Mouse (Mus musculus): ENCODE data around the gene Ddc.
A peak's percentile ranks its signal among the peaks of the same experiment; 100 is the strongest.

Ddc gene

GRCm38 (mm10) chr11:11826475-11826874 is 71.5 kb downstream of the Ddc start:
- DNase-seq (ENCODE audit: extremely low spot score, low read depth, low spot score) = no peak

- DNase-seq (ENCODE audit: extremely low spot score, low read depth, low spot score) = no peak
Measured at GRCm38 (mm10) chr11:11825670-11826069, 72.3 kb downstream of the Ddc start.

GRCm38 (mm10) chr11:11824970-11825635 is 72.8 kb downstream of the Ddc start:
- no peak for DNase-seq (ENCODE audit: extremely low spot score, low read depth, low spot score)

GRCm38 (mm10) chr11:11823980-11824911 is 73.7 kb downstream of the Ddc start:
- DNase-seq (ENCODE audit: extremely low spot score, low read depth, low spot score) = no peak

- no peak for DNase-seq (ENCODE audit: extremely low spot score, low read depth, low spot score)
Measured at GRCm38 (mm10) chr11:11822181-11823095, 75.5 kb downstream of the Ddc start.

GRCm38 (mm10) chr11:11821387-11821975 is 76.5 kb downstream of the Ddc start:
- no peak for DNase-seq (ENCODE audit: extremely low spot score, low read depth, low spot score)

GRCm38 (mm10) chr11:11820737-11821136 is 77.2 kb downstream of the Ddc start:
- no peak for DNase-seq (ENCODE audit: extremely low spot score, low read depth, low spot score)

GRCm38 (mm10) chr11:11820251-11820650 is 77.7 kb downstream of the Ddc start:
- DNase-seq (ENCODE audit: extremely low spot score, low read depth, low spot score) = peak; percentile 99

GRCm38 (mm10) chr11:11819206-11819605 is 78.7 kb downstream of the Ddc start:
- DNase-seq (ENCODE audit: extremely low spot score, low read depth, low spot score) = no peak

- no peak for DNase-seq (ENCODE audit: extremely low spot score, low read depth, low spot score)
Measured at GRCm38 (mm10) chr11:11818797-11819196, 79.1 kb downstream of the Ddc start.

- no peak for DNase-seq (ENCODE audit: extremely low spot score, low read depth, low spot score)
Measured at GRCm38 (mm10) chr11:11815737-11816136, 82.2 kb downstream of the Ddc start.

GRCm38 (mm10) chr11:11811906-11812480 is 86.0 kb downstream of the Ddc start:
- DNase-seq (ENCODE audit: extremely low spot score, low read depth, low spot score) = no peak

GRCm38 (mm10) chr11:11809404-11810175 is 88.4 kb downstream of the Ddc start:
- no peak for DNase-seq (ENCODE audit: extremely low spot score, low read depth, low spot score)

GRCm38 (mm10) chr11:11808820-11809403 is 89.0 kb downstream of the Ddc start, which contains the start of gene Fignl1:
Fignl1 (minus strand) TSS chr11:11808962.
- DNase-seq (ENCODE audit: extremely low spot score, low read depth, low spot score) = no peak

- no peak for DNase-seq (ENCODE audit: extremely low spot score, low read depth, low spot score)
Measured at GRCm38 (mm10) chr11:11808035-11808819, 89.7 kb downstream of the Ddc start.

GRCm38 (mm10) chr11:11805951-11806350 is 92.0 kb downstream of the Ddc start:
- DNase-seq (ENCODE audit: extremely low spot score, low read depth, low spot score) = no peak

GRCm38 (mm10) chr11:11804421-11804820 is 93.5 kb downstream of the Ddc start:
- DNase-seq (ENCODE audit: extremely low spot score, low read depth, low spot score) = no peak

- DNase-seq (ENCODE audit: extremely low spot score, low read depth, low spot score) = no peak
Measured at GRCm38 (mm10) chr11:11801067-11801466, 96.9 kb downstream of the Ddc start.
